Mouse (Mus musculus) limb, embryonic 13.5 days (tissue): ENCODE measurements around the gene Rabl6. TPM values are rescaled to one million over a fixed set of nuclear protein-coding genes. Genes with fewer than 3 reads are reported as not detected.
A peak's percentile ranks its signal among the peaks of the same experiment; 100 is the strongest.

Experiments
- ATAC-seq: fragments of 200-750 bp; cut with Nextera tagmentation; 2 replicates; pipeline ENCODE4 v1.8.0; 2017; ENCODE audit warnings: low read depth, moderate number of reproducible peaks, moderate TSS enrichment; ENCODE audit not compliant: low FRiP score
- H3K27ac ChIP-seq: fragments of 300-500 bp; sonication (generic); 2 replicates; pipeline ENCODE4 v1.5.1; 2015; ENCODE audit warnings: inconsistent platforms, mild to moderate bottlenecking, moderate library complexity
- H3K27me3 ChIP-seq: fragments of 300-500 bp; sonication (generic); 2 replicates; pipeline ENCODE4 v1.6.1; 2015; ENCODE audit warnings: mild to moderate bottlenecking, inconsistent platforms
- H3K36me3 ChIP-seq: fragments of 300-500 bp; sonication (generic); 2 replicates; pipeline ENCODE4 v1.6.1; 2015; ENCODE audit warnings: inconsistent platforms, mild to moderate bottlenecking, moderate library complexity
- H3K4me1 ChIP-seq: fragments of 300-500 bp; sonication (generic); 2 replicates; pipeline ENCODE4 v1.6.1; 2015; ENCODE audit warnings: inconsistent platforms
- H3K4me2 ChIP-seq: fragments of 300-500 bp; sonication (generic); replicated peaks from 2 replicates; pipeline ENCODE4 v1.6.1; 2015; ENCODE audit warnings: inconsistent platforms, mild to moderate bottlenecking, moderate library complexity
- H3K4me3 ChIP-seq: fragments of 300-500 bp; sonication (generic); 2 replicates; pipeline ENCODE4 v1.5.1; 2015; ENCODE audit warnings: moderate library complexity, mild to moderate bottlenecking, inconsistent platforms
- H3K9ac ChIP-seq: fragments of 300-500 bp; sonication (generic); 2 replicates; pipeline ENCODE4 v1.6.1; 2015; ENCODE audit warnings: mild to moderate bottlenecking, inconsistent platforms
- H3K9me3 ChIP-seq: fragments of 300-500 bp; sonication (generic); 2 replicates; pipeline ENCODE4 v1.6.1; 2016; ENCODE audit warnings: inconsistent platforms
- WGBS: fragments of 180-500 bp; shearing (Covaris S2); methylation state at CpG from one replicate; pipeline ENCODE4 v1.1.7; 2015; 5-methylcytosine and 5-hydroxymethylcytosine counted together
- polyA plus RNA-seq: library from polyadenylated mRNA; unstranded; fragments of >200 nt; fragmentation: Nextera tagmentation; extraction: Ambion mirVana; gene quantifications from 2 replicates; pipeline ENCODE4 v1.2.1, GENCODE M21; 2015

Gene Rabl6
- polyA plus RNA-seq, 1 experiment from 2014 or later = 76.9 TPM

GRCm38 (mm10) chr2:25579737-25580460, 28.4 kb downstream of the Rabl6 start:
- H3K9ac ChIP-seq = peak overlapping the region; percentile 31; the same call in 1 of the 2 replicates
- H3K27me3 ChIP-seq = peaks cover 56% of the 10 kb centered on the region
- H3K4me1 ChIP-seq = peaks cover 80% of the 10 kb centered on the region
- ATAC-seq = no peak
- H3K27ac ChIP-seq = no peak overlapping the region
- 6% methylated on average over 27 of the region's 27 CpGs for WGBS
- H3K36me3 ChIP-seq = peaks cover 22% of the 10 kb centered on the region
- H3K9me3 ChIP-seq = no peaks in the 10 kb centered on the region
- H3K4me2 ChIP-seq = peak overlapping the region; percentile 58
- H3K4me3 ChIP-seq = peak overlapping the region; percentile 35

DNA sequence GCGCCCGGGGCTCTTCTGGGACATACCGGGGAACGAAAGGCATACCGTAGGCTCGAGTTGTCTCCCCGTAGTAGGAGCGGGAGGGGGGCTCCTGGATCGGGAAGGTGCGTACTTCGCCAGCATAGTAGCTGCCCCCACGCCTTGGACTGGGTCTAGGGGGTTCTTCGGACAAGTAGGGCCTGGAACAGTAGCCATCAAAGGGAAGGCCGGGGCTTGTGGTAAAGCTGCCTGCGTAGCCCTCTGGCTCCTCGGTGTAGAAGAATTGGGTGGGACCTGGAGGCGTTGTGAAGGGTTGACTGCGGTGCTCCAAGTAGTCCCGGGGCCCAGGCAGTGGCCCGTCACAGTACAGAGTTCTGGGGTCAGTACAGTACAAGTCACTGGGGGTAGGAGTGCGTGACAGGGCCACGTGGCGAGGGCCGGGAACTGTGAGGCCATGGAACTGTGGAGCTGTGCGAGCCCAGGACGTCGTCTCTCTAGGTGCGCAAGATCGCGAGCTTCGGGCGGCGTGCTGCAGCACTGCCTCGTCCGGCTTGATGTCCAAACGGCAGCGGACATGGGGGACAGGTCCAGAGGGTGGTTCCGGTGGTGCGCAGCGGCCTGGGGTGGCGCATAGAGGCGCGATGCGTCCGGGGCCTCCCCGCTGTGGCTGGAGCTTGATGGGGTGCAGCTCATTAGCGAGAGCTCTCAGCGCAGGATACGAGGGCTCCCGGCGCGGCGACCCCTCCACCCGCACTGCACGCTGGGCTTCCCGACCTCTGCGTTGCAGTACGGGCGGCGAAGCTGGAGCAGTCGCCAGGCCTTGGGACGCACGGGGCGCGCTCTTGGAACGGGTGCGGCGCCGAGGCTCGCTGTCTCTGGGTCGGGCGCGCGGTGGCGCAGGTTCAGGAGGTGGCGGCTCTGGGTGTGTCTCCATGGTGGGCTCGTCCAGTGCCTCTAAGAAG, 29.3 kb downstream of the Rabl6 start:
- no peak for ATAC-seq
- H3K9ac ChIP-seq = peak overlapping the region; percentile 31; the same call in 1 of the 2 replicates
- whole genome bisulfite sequencing = 4% methylated on average over 77 of the region's 77 CpGs
- H3K4me3 ChIP-seq = peak overlapping the region; percentile 35
- no peak overlapping the region for H3K27ac ChIP-seq
- peaks cover 56% of the 10 kb centered on the region for H3K27me3 ChIP-seq
- H3K9me3 ChIP-seq = no peaks in the 10 kb centered on the region
- H3K4me1 ChIP-seq = peaks cover 82% of the 10 kb centered on the region
- H3K36me3 ChIP-seq = peaks cover 13% of the 10 kb centered on the region
- peak overlapping the region; percentile 58 for H3K4me2 ChIP-seq

DNA sequence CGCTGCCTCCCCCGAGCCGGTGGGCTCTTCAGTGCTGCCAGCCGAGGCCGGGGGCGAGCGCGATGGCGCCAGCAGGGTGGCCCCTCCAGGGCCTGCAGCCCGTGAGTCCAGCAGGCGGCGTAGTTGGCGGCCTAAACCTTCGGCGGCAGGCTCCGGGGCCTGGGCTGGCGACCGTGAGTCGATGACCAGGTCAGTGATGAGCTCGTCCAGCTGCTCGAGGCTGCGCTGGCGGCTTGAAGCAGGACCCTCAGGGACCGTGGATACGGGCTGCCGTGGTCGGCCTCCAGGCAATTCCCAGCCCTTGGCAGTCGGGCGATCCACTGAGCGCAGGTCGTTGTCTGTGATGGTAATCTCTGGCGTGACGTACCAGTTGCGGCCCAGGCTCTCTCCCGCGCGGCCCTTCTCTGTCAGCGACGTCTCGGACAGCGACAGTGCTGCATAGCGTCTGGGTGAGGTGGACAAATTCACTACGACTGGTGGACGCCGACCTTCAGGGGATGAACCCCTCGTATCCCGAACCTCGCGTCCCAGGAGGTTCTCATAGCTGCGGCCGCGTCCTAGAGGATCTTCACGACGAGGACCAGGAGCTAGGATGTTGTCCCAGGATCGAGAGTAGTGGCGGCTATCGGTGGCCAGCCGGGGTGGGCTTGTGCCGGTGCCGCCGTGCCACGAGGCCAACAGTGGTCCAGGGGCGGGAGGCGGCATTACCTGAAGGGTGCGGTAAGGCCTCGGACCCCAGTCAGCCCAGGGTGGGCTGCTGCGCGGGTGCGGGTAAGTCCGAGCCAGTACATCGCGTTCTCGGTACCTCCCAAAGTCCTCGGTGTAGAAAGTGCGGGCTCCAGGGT, 30.1 kb downstream of the Rabl6 start:
- H3K4me3 ChIP-seq = peak overlapping the region; percentile 35
- peak overlapping the region; percentile 58 for H3K4me2 ChIP-seq
- H3K4me1 ChIP-seq = peaks cover 85% of the 10 kb centered on the region
- peaks cover 56% of the 10 kb centered on the region for H3K27me3 ChIP-seq
- H3K36me3 ChIP-seq = peaks cover 6% of the 10 kb centered on the region
- no peak overlapping the region for H3K27ac ChIP-seq
- 4% methylated on average over 75 of the region's 75 CpGs for WGBS
- H3K9me3 ChIP-seq = no peaks in the 10 kb centered on the region
- H3K9ac ChIP-seq = peak overlapping the region; percentile 45
- ATAC-seq = no peak

- Histone ChIP-seq H3K4me1 (peaks cover 81% of the 10 kb centered on the region), H3K9ac (peak overlapping the region; percentile 45; the same call in 1 of the 2 replicates), H3K9me3 (no peaks in the 10 kb centered on the region), H3K36me3 (peaks cover 11% of the 10 kb centered on the region), H3K4me2 (peak overlapping the region; percentile 58), H3K4me3 (peak overlapping the region; percentile 35), H3K27me3 (peaks cover 56% of the 10 kb centered on the region), H3K27ac (no peak overlapping the region)
- 12% methylated on average over 92 of the region's 92 CpGs for WGBS
- no peak for ATAC-seq
These were observed 31.1 kb downstream of the Rabl6 start for GRCm38 (mm10) chr2:25576965-25577891.

- Histone ChIP-seq H3K4me1 (peaks cover 73% of the 10 kb centered on the region), H3K36me3 (peaks cover 20% of the 10 kb centered on the region), H3K27me3 (peaks cover 55% of the 10 kb centered on the region), H3K4me2 (peak overlapping the region; percentile 97), H3K27ac (0 out of 2 replicates have a peak overlapping the region, but pooled peaks have one; percentile 91), H3K9ac (peak overlapping the region; percentile 71), H3K4me3 (no peak overlapping the region; the same call in 1 of the 2 replicates), H3K9me3 (no peaks in the 10 kb centered on the region)
- no peak for ATAC-seq
- WGBS = 80% methylated on average over 16 of the region's 16 CpGs
These were observed 32.1 kb downstream of the Rabl6 start for GRCm38 (mm10) chr2:25576028-25576850.

GRCm38 (mm10) chr2:25575432-25576027, 32.8 kb downstream of the Rabl6 start:
- ATAC-seq = no peak
- Histone ChIP-seq H3K9me3 (no peaks in the 10 kb centered on the region), H3K27ac (peak overlapping the region; percentile 91)

DNA sequence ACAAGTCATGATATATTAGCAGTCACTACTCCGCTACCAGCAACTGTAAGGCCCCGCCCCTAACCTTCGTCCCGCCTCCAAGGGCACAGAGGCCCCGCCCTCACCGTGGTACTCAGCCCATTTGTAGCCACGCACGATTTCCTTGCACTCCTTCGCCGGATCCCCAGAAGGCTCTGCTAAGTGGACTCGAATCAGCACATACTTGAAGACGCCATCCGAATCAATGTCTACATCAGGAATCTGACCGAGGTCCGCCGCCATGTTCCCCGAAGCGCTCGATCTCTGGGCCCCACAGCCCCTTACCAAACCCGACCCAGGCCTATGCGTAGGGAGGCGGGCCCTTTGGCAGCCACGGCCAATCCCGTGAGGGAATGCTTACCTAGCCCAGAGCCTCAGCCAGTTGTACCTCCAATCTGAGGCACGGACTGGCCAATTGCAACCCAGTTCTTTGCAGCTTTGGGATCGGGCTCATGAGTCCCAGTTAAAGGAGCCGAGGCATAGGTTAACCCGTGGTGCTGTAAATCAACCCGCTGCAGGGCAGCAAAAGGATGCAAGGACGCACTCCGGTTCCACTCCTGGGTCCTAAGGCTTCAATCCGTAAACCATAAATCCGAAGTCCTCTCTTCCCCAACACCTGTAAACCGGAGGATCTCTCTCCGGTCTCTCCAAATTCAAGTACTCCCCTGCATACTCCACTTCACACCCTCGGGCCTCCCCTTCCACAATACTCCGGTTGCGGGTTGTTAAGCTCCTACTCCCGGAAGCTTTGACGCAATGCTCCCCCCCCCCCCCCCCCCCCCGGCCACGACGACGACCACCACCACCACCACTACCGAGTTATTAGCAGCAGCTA, 33.5 kb downstream of the Rabl6 start, which contains the start of the genes Mamdc4 and Phpt1:
Gene Mamdc4 (minus strand): TSS at position 267 of the 853 bp plus-strand sequence.
Gene Phpt1 (minus strand): TSS at position 646 of the 853 bp plus-strand sequence.
- H3K36me3 ChIP-seq = peaks cover 35% of the 10 kb centered on the region
- under 1% methylated on average over 44 of the region's 45 CpGs for WGBS
- H3K9ac ChIP-seq = peak within 1 kb of the TSS; percentile 73
- peak within 1 kb of the TSS; percentile 67 for H3K4me3 ChIP-seq
- peak within 1 kb of the TSS; percentile 97 for H3K4me2 ChIP-seq
- peaks cover 60% of the 10 kb centered on the region for H3K4me1 ChIP-seq
- peaks cover 40% of the 10 kb centered on the region for H3K27me3 ChIP-seq
- H3K27ac ChIP-seq = peak within 1 kb of the TSS; percentile 91
- ATAC-seq = peak; percentile 98
- no peaks in the 10 kb centered on the region for H3K9me3 ChIP-seq

More at GRCm38 (mm10) chr2:25575432-25576027, 32.8 kb downstream of the Rabl6 start:
- H3K27me3 ChIP-seq = peaks cover 48% of the 10 kb centered on the region
- H3K4me2 ChIP-seq = peak overlapping the region; percentile 97
- WGBS = 12% methylated on average over 21 of the region's 21 CpGs
- H3K4me3 ChIP-seq = peak overlapping the region; percentile 67
- H3K36me3 ChIP-seq = peaks cover 28% of the 10 kb centered on the region
- peaks cover 66% of the 10 kb centered on the region for H3K4me1 ChIP-seq
- peak overlapping the region; percentile 71 for H3K9ac ChIP-seq

DNA sequence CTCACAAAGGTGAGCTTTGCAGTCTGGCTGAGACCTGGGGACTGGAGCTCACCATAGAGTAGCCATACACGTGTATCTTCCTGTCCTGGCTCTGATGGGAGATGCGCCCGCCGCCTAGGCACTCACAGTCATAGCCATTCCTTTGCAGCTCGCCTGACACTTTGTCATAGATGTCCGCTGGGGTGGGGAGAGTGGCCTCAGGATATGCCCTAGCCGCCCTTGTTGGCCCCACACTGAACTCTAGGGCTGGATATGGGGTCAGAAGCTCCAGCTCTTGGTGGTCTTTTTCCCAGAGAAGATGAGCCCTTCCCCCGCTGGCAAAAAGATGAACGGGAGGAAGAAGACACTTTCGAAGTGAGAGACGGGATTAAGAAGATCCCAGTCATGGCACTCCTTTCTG, 34.2 kb downstream of the Rabl6 start:
- 15% methylated on average over 11 of the region's 11 CpGs for WGBS
- no peak for ATAC-seq
- H3K4me2 ChIP-seq = peak overlapping the region; percentile 97
- peak overlapping the region; percentile 73 for H3K9ac ChIP-seq
- peaks cover 34% of the 10 kb centered on the region for H3K27me3 ChIP-seq
- peaks cover 42% of the 10 kb centered on the region for H3K36me3 ChIP-seq
- H3K27ac ChIP-seq = peak overlapping the region; percentile 83; the same call in 1 of the 2 replicates
- peak overlapping the region; percentile 67 for H3K4me3 ChIP-seq
- H3K4me1 ChIP-seq = peaks cover 53% of the 10 kb centered on the region
- H3K9me3 ChIP-seq = no peaks in the 10 kb centered on the region

GRCm38 (mm10) chr2:25573068-25573467, 35.3 kb downstream of the Rabl6 start:
- Histone ChIP-seq H3K9me3 (no peaks in the 10 kb centered on the region), H3K4me2 (peak overlapping the region; percentile 97; the same call in 1 of the 2 replicates), H3K4me3 (0 out of 2 replicates have a peak overlapping the region, but pooled peaks have one; percentile 67), H3K36me3 (peaks cover 52% of the 10 kb centered on the region), H3K27me3 (peaks cover 23% of the 10 kb centered on the region), H3K9ac (peak overlapping the region; percentile 50), H3K27ac (no peak overlapping the region), H3K4me1 (peaks cover 42% of the 10 kb centered on the region)
- ATAC-seq = no peak
- 97% methylated on average over 2 of the region's 2 CpGs for WGBS
